Mouse (Mus musculus) lung, postnatal 36 days (tissue): Measurements from ENCODE around the gene Vmn1r198.
A peak's percentile ranks its signal among the peaks of the same experiment; 100 is the strongest.
"Not testable (repeated sequence)": the region's sequence is repeated elsewhere in the genome, so short reads cannot be mapped to it uniquely, and the experiment has no call there.

Experiments
- DNase-seq: peaks from one replicate; pipeline ENCODE4 v3.0.0; 2022; ENCODE audit warnings: mixed read lengths

The Vmn1r198 gene

DNA sequence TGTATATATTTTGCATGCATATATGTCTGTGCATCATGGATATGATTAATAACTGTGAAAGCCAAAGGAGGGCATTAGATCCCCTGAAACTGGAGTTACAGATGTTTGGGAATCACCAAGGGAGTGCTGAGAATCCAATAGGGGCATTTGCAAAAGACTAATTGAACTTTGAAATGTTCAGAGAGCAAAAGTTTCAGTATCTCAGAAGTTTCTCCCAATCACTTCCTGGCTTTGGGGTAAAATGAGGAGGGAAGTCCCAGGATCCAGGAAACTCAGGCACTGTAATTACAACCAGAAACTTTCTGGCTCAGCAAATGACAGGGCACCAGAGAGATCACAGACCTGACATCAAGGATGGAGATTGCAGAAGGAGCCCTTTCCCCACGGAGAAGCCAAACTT, at the start of gene Vmn1r198:
Vmn1r198 (plus strand) TSS at position 301 of the 400 bp plus-strand sequence.
- no peak for DNase-seq

- not testable (repeated sequence) for DNase-seq
Observed at GRCm38 (mm10) chr13:22308075-22308474, 42.1 kb upstream of the Vmn1r198 start.

GRCm38 (mm10) chr13:22315361-22315760, 34.8 kb upstream of the Vmn1r198 start:
- DNase-seq: no peak

DNA sequence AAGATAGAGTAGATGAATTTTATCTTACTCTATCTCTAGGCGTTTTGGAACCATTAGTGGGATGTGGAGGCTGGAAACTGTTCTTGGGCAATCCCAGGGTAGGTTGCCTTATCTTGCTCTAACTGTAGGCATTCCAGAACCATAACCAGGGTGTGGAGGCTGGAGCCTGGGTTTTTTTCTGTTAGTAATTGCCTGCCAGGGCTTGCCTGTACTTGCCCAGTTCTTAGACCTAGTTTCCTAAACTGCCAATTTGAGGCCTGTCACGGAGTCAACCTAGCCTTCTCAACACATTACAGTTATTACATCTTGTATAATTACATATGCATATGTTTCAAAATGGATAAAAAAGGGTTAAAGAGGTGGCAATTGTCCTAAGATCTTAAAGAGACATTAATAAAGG, 32.8 kb upstream of the Vmn1r198 start:
- no peak for DNase-seq

DNA sequence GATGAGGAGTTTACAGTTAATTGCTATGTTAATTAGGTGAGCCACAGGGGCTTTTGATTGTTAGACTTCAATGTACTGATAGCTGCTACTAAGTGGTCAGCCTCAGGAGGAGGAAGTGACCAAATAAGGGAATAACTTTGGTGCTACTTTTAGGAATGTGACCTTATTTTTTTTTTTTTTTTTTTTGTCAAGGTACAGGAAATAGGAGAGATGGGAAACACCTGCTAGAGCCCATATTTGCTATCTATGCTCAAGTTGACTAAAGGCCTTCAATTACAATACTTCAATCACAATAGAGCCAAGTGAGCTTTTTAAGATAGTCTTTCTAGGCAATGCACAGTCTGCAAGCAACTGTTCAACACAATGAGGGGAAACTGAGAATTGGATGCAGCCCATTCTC, 30.1 kb upstream of the Vmn1r198 start:
- DNase-seq: no peak

- DNase-seq: no peak
Observed at GRCm38 (mm10) chr13:22324289-22324688, 25.9 kb upstream of the Vmn1r198 start, which contains the start of gene Vmn1r197. Gene Vmn1r197, plus strand, starts transcription at chr13:22324589.

DNA sequence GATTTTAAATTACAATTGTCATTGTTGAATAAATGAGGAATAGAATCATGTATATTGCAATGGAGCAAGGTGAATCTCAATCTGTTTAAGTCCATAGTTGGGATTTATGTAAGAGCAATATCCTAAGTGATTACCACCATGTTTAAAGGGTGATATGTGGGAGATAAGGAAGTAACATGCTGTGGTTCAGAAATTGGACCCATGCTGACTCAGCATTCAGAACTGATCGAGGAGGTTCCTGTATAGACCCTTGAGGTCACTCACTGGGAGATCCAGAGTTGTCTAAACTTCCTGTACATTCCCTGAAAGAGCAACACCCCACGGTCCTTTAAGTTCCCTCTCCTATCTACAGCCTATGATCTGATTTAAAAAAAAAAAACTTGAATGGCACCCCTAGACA, 16.9 kb upstream of the Vmn1r198 start:
- no peak for DNase-seq

- DNase-seq: no peak
Observed at GRCm38 (mm10) chr13:22335565-22335964, 14.6 kb upstream of the Vmn1r198 start.

DNA sequence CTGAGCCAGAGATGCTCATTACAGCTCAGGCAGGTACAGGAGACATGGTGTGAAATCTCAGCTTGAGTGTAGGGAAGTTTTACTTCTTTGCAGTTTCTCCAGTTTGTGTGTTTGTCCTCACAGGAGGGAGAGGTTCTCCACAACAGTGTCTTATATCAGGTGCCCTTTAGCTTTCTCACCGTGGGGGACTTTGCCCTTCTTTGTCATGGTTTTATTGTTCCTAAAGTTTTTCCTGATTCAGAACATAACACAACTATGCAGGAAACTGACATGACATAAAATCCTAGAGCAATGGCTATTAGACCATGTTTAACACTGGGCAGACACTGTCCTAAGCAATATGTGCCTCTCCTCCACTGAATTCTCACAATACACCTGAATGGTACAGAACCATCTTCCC, 649 bp downstream of the Vmn1r198 start:
- DNase-seq: no peak

- no peak for DNase-seq
Observed at GRCm38 (mm10) chr13:22379518-22379917, 29.4 kb downstream of the Vmn1r198 start, which contains the start of gene Vmn1r199. Gene Vmn1r199, plus strand, starts transcription at chr13:22379818.

DNA sequence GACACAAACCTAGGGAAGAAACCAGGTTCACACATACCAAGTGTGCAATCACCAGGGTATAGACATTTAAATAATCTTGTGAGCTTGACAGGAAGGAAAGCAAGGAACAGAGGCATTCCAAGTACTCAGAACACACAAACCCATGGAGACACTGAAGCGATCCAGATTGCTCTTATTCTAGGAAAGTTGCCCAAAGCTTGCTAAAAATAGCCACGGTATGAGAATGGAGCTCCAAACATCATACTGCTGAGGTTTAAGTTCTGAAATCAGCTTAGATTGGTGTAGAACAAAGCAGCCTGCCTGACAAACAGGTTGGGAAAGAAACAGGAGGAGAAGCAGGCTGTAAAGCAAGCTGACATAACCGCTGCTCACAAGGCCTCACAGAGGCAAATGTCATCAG, 31.0 kb downstream of the Vmn1r198 start:
- peak; percentile 21 for DNase-seq

GRCm38 (mm10) chr13:22383401-22383800, 33.2 kb downstream of the Vmn1r198 start:
- no peak for DNase-seq

GRCm38 (mm10) chr13:22387050-22387449, 36.9 kb downstream of the Vmn1r198 start:
- DNase-seq: no peak

DNA sequence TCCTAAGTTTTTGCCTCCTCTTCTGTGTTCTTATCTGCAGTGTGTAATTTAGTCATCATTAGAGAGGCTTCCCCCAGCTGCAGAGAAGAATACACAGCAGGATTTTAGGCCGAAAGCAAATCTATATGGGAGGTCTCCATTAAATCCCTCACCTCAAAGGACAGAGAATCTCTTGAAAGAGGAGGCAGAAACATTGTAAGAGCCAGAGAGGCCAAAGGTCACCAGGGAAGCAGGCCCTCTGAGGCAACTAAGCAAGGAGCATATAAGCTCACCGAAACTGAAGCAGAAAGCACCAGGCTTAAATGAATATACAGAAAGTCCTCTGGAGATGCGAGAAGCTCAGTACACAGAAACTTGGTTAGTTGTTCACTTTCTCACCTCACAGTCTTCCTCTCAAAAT, 39.9 kb downstream of the Vmn1r198 start, which contains the start of gene Vmn1r200:
Vmn1r200 (plus strand) TSS at position 301 of the 400 bp plus-strand sequence.
- no peak for DNase-seq

GRCm38 (mm10) chr13:22402978-22403377, 52.8 kb downstream of the Vmn1r198 start:
- DNase-seq: no peak
